Mouse (Mus musculus): ENCODE measurements around the gene Slc4a2.

- TF ChIP-seq CTCF (IDR thresholded peaks at IDR 0.05) (no peak), EP300 (IDR thresholded peaks at IDR 0.05) (no peak)
These were observed 6.0 kb upstream of the Slc4a2 start for GRCm38 (mm10) chr5:24417587-24417986.
